Mouse (Mus musculus): ENCODE data around the gene Orc3. TPM values are rescaled to one million over a fixed set of nuclear protein-coding genes. Genes with fewer than 3 reads are reported as not detected.
"Not testable (repeated sequence)": the region's sequence is repeated elsewhere in the genome, so short reads cannot be mapped to it uniquely, and the experiment has no call there.

Gene Orc3
- polyA plus RNA-seq, 1 experiment from 2014 or later, result 102 TPM

GRCm38 (mm10) chr4:34613571-34614145 lies 1.1 kb downstream of the Orc3 start:
- no peak for ATAC-seq (ENCODE audit: low read depth)
- Histone ChIP-seq H3K9ac (replicated peaks; ENCODE audit: low read depth, low read length) (peak overlapping the region; percentile 78; the same call in 1 of the 2 replicates), H3K4me1 (ENCODE audit: control insufficient read depth, insufficient read depth, low read length) (peaks cover 21% of the 10 kb centered on the region), H3K27ac (ENCODE audit: low read depth, low read length) (no peak overlapping the region), H3K9me3 (ENCODE audit: control insufficient read depth, low read length) (no peaks in the 10 kb centered on the region), H3K36me3 (ENCODE audit: control insufficient read depth, insufficient read depth, low read length) (peaks cover 5% of the 10 kb centered on the region; the same call in 1 of the 2 replicates), H3K4me3 (ENCODE audit: low read depth, low read length) (peak overlapping the region; percentile 86), H3K27me3 (ENCODE audit: control insufficient read depth, insufficient read depth, low read length) (no peaks in the 10 kb centered on the region), H3K4me2 (ENCODE audit: low read depth, low read length) (peak overlapping the region; percentile 94)
- 56% methylated on average over 6 of the region's 6 CpGs for WGBS

- H3K27ac ChIP-seq (ENCODE audit: low read depth, low read length), result no peak overlapping the region
- no peaks in the 10 kb centered on the region for H3K4me1 ChIP-seq (ENCODE audit: control insufficient read depth, insufficient read depth, low read length)
- H3K9me3 ChIP-seq (ENCODE audit: control insufficient read depth, low read length), result no peaks in the 10 kb centered on the region
- no peak overlapping the region for H3K4me2 ChIP-seq (ENCODE audit: low read depth, low read length)
- no peak overlapping the region for H3K4me3 ChIP-seq (ENCODE audit: low read depth, low read length)
- no peak for ATAC-seq (ENCODE audit: low read depth)
- WGBS, result 97% methylated on average over 10 of the region's 10 CpGs
- no peaks in the 10 kb centered on the region for H3K27me3 ChIP-seq (ENCODE audit: control insufficient read depth, insufficient read depth, low read length)
- H3K9ac ChIP-seq (replicated peaks; ENCODE audit: low read depth, low read length), result no peak overlapping the region
- peaks cover 30% of the 10 kb centered on the region for H3K36me3 ChIP-seq (ENCODE audit: control insufficient read depth, insufficient read depth, low read length)
Measured at GRCm38 (mm10) chr4:34606658-34607057, 8.1 kb downstream of the Orc3 start.

GRCm38 (mm10) chr4:34603123-34603522 lies 11.6 kb downstream of the Orc3 start:
- Histone ChIP-seq H3K9ac (replicated peaks; ENCODE audit: low read depth, low read length) (no peak overlapping the region), H3K4me1 (ENCODE audit: control insufficient read depth, insufficient read depth, low read length) (no peaks in the 10 kb centered on the region), H3K9me3 (ENCODE audit: control insufficient read depth, low read length) (no peaks in the 10 kb centered on the region), H3K27me3 (ENCODE audit: control insufficient read depth, insufficient read depth, low read length) (no peaks in the 10 kb centered on the region), H3K4me3 (ENCODE audit: low read depth, low read length) (no peak overlapping the region), H3K27ac (ENCODE audit: low read depth, low read length) (no peak overlapping the region), H3K36me3 (ENCODE audit: control insufficient read depth, insufficient read depth, low read length) (peaks cover 29% of the 10 kb centered on the region; the same call in 1 of the 2 replicates), H3K4me2 (ENCODE audit: low read depth, low read length) (no peak overlapping the region)
- ATAC-seq (ENCODE audit: low read depth), result no peak
- 89% methylated on average over 6 of the region's 6 CpGs for WGBS

- no peaks in the 10 kb centered on the region for H3K27me3 ChIP-seq (ENCODE audit: control insufficient read depth, insufficient read depth, low read length)
- peaks cover 20% of the 10 kb centered on the region for H3K36me3 ChIP-seq (ENCODE audit: control insufficient read depth, insufficient read depth, low read length)
- H3K4me3 ChIP-seq (ENCODE audit: low read depth, low read length), result no peak overlapping the region
- H3K27ac ChIP-seq (ENCODE audit: low read depth, low read length), result no peak overlapping the region
- 85% methylated on average over 7 of the region's 7 CpGs for WGBS
- ATAC-seq (ENCODE audit: low read depth), result no peak
- H3K9me3 ChIP-seq (ENCODE audit: control insufficient read depth, low read length), result no peaks in the 10 kb centered on the region
- no peaks in the 10 kb centered on the region for H3K4me1 ChIP-seq (ENCODE audit: control insufficient read depth, insufficient read depth, low read length)
- no peak overlapping the region for H3K9ac ChIP-seq (replicated peaks; ENCODE audit: low read depth, low read length)
- H3K4me2 ChIP-seq (ENCODE audit: low read depth, low read length), result no peak overlapping the region
Measured at GRCm38 (mm10) chr4:34584871-34585607, 29.7 kb downstream of the Orc3 start.

GRCm38 (mm10) chr4:34583427-34583826 lies 31.3 kb downstream of the Orc3 start:
- no peak for ATAC-seq (ENCODE audit: low read depth)
- Histone ChIP-seq H3K27ac (ENCODE audit: low read depth, low read length) (no peak overlapping the region), H3K27me3 (ENCODE audit: control insufficient read depth, insufficient read depth, low read length) (no peaks in the 10 kb centered on the region), H3K4me3 (ENCODE audit: low read depth, low read length) (no peak overlapping the region), H3K9me3 (ENCODE audit: control insufficient read depth, low read length) (no peaks in the 10 kb centered on the region), H3K9ac (replicated peaks; ENCODE audit: low read depth, low read length) (no peak overlapping the region), H3K4me1 (ENCODE audit: control insufficient read depth, insufficient read depth, low read length) (no peaks in the 10 kb centered on the region), H3K36me3 (ENCODE audit: control insufficient read depth, insufficient read depth, low read length) (peaks cover 29% of the 10 kb centered on the region), H3K4me2 (ENCODE audit: low read depth, low read length) (no peak overlapping the region)
- 97% methylated on average over 3 of the region's 3 CpGs for WGBS

GRCm38 (mm10) chr4:34582476-34582875 lies 32.3 kb downstream of the Orc3 start:
- 49% methylated on average over 5 of the region's 5 CpGs for WGBS
- H3K27me3 ChIP-seq (ENCODE audit: control insufficient read depth, insufficient read depth, low read length), result no peaks in the 10 kb centered on the region
- H3K9me3 ChIP-seq (ENCODE audit: control insufficient read depth, low read length), result no peaks in the 10 kb centered on the region
- no peak overlapping the region for H3K27ac ChIP-seq (ENCODE audit: low read depth, low read length)
- peaks cover 35% of the 10 kb centered on the region for H3K36me3 ChIP-seq (ENCODE audit: control insufficient read depth, insufficient read depth, low read length)
- H3K4me1 ChIP-seq (ENCODE audit: control insufficient read depth, insufficient read depth, low read length), result no peaks in the 10 kb centered on the region
- peak; percentile 49 for ATAC-seq (ENCODE audit: low read depth)
- no peak overlapping the region for H3K4me2 ChIP-seq (ENCODE audit: low read depth, low read length)
- no peak overlapping the region for H3K9ac ChIP-seq (replicated peaks; ENCODE audit: low read depth, low read length)
- no peak overlapping the region for H3K4me3 ChIP-seq (ENCODE audit: low read depth, low read length)

- Histone ChIP-seq H3K9ac (replicated peaks; ENCODE audit: low read depth, low read length) (no peak overlapping the region), H3K4me3 (ENCODE audit: low read depth, low read length) (no peak overlapping the region), H3K27me3 (ENCODE audit: control insufficient read depth, insufficient read depth, low read length) (no peaks in the 10 kb centered on the region), H3K4me2 (ENCODE audit: low read depth, low read length) (no peak overlapping the region), H3K36me3 (ENCODE audit: control insufficient read depth, insufficient read depth, low read length) (peaks cover 40% of the 10 kb centered on the region), H3K27ac (ENCODE audit: low read depth, low read length) (no peak overlapping the region), H3K9me3 (ENCODE audit: control insufficient read depth, low read length) (no peaks in the 10 kb centered on the region), H3K4me1 (ENCODE audit: control insufficient read depth, insufficient read depth, low read length) (no peaks in the 10 kb centered on the region)
- WGBS, result 28% methylated on average over 7 of the region's 7 CpGs
- ATAC-seq (ENCODE audit: low read depth), result no peak
Measured at GRCm38 (mm10) chr4:34581990-34582389, 32.8 kb downstream of the Orc3 start.

GRCm38 (mm10) chr4:34581489-34581888 lies 33.3 kb downstream of the Orc3 start:
- not testable (repeated sequence) for H3K27me3 ChIP-seq (ENCODE audit: control insufficient read depth, insufficient read depth, low read length); H3K4me3 ChIP-seq (ENCODE audit: low read depth, low read length); H3K9me3 ChIP-seq (ENCODE audit: control insufficient read depth, low read length); H3K9ac ChIP-seq (replicated peaks; ENCODE audit: low read depth, low read length); H3K4me2 ChIP-seq (ENCODE audit: low read depth, low read length); H3K27ac ChIP-seq (ENCODE audit: low read depth, low read length); H3K4me1 ChIP-seq (ENCODE audit: control insufficient read depth, insufficient read depth, low read length); ATAC-seq (ENCODE audit: low read depth)
- H3K36me3 ChIP-seq (ENCODE audit: control insufficient read depth, insufficient read depth, low read length), result peaks cover 44% of the 10 kb centered on the region
- WGBS, result 86% methylated on average over 1 of the region's 1 CpGs

- Histone ChIP-seq H3K4me3 (ENCODE audit: low read depth, low read length) (no peak overlapping the region), H3K9ac (replicated peaks; ENCODE audit: low read depth, low read length) (no peak overlapping the region), H3K4me2 (ENCODE audit: low read depth, low read length) (no peak overlapping the region), H3K27ac (ENCODE audit: low read depth, low read length) (no peak overlapping the region), H3K27me3 (ENCODE audit: control insufficient read depth, insufficient read depth, low read length) (no peaks in the 10 kb centered on the region), H3K9me3 (ENCODE audit: control insufficient read depth, low read length) (no peaks in the 10 kb centered on the region), H3K4me1 (ENCODE audit: control insufficient read depth, insufficient read depth, low read length) (no peaks in the 10 kb centered on the region), H3K36me3 (ENCODE audit: control insufficient read depth, insufficient read depth, low read length) (peaks cover 57% of the 10 kb centered on the region)
- no peak for ATAC-seq (ENCODE audit: low read depth)
- 96% methylated on average over 1 of the region's 1 CpGs for WGBS
Measured at GRCm38 (mm10) chr4:34579215-34579614, 35.5 kb downstream of the Orc3 start.
